Mouse (Mus musculus) large intestine, adult 2 months (tissue): ENCODE measurements around the gene Fam122a. TPM values are rescaled to one million over a fixed set of nuclear protein-coding genes. Genes with fewer than 3 reads are reported as not detected.
A peak's percentile ranks its signal among the peaks of the same experiment; 100 is the strongest.

Experiments
- DNase-seq: peaks from one replicate; pipeline ENCODE4 v3.0.0-alpha.2; 2012; ENCODE audit warnings: low read depth, low spot score
- WGBS: fragments of 180-500 bp; shearing (Covaris S2); methylation state at CpG from one replicate; pipeline ENCODE4 v1.1.7; 2018; 5-methylcytosine and 5-hydroxymethylcytosine counted together
- polyA plus RNA-seq: library from polyadenylated mRNA; depleted of rRNA; stranded (reverse); fragments of >200 nt; gene quantifications from 2 replicates; pipeline ENCODE4 v1.2.3, GENCODE M21; 2012; rRNA removed

Gene Fam122a
- 14.1 and 17.0 TPM in 2 replicates for polyA plus RNA-seq

DNA sequence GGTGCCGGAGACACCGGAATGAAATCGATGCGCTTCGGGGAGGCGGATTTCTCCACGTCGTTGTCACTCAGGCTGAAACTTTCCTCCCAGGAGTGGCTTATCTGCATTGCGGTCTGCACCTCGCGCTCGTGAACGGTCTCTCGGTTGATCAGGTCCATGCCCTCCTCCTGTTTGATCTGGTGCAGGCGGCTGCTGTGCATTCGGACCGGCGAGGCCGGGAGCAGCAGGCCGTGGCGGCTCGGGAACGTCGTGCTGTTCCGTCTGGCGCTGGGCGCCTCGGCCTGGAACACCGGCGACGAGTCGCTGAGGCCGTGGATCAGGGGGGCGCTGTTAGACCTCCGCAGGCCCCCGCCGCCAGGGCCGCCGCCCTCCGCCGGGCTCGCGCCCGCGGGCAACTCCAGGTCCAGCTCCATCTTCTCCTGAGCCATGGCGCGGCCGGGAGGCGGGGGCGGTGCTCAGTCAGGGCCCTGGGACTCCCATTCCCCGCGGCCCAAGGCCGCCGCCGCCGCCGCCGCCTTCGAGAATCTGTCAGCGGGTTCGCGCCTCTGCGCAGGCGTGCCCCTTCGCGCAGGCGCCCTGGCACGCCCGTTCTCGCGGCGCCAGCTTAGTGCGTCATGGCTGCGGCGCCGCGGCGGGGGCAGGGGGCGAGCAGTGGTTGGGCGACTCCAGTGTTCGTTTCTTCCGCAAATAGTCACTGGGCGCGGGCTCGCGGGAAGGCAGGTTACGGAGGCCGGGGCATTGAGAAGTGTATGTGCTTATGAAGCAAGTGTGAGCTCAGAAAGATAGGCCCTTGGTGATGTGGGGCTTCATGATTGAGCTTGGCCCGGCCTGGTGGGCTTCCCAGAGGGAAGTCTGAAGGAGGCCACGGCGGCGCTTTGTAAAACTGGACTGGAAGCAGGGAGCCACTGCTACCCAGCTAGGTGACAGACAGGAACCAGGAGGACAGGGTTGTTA is at the start of gene Fam122a:
Gene Fam122a, minus strand, starts transcription at position 428 of the 954 bp plus-strand sequence.
- DNase-seq: no peak
- WGBS: under 1% methylated on average over 87 of the region's 92 CpGs

DNA sequence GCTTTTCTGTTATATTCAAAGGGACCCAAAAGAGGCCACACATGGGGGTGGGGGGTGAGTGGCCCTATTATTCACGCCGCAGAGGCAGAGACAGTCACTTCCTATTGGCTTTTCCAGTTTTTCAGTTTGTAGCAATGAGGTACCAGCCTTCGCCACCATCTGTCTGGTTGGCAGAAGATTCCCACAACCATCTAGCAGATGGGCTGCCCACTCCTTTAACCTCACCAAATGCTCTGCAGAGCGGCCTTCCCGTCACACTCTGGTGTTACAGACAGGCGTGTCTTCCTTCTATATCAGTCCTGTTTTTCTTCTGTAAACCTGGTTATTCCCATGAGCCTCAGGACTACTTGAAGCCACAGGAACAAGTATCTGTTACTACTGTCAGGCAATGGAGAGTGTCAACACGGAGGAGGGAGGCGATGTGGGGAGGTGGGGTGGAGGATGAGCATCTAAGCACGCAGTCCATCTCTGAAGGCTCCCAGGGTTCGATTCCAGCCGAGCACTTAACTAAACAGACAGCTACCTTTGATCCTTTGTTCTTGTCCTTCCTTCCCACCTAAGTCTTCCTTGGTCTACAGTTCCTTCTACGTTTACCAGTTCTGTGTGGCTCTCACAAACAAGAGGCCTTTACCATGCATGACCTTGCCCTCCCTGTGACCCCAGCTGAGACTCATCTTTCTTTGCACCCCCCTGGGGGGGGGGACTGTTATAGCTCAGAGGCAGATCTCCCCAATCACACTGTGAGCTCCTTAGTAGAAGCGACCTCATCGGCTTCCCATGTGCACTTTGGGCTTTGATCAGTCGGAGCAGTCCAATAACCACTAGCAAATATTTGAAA is 46.5 kb upstream of the Fam122a start:
- 48% methylated on average over 15 of the region's 15 CpGs for WGBS
- no peak for DNase-seq

GRCm38 (mm10) chr19:24521997-24522396 is 44.8 kb upstream of the Fam122a start:
- WGBS: 37% methylated on average over 7 of the region's 7 CpGs
- DNase-seq: no peak

DNA sequence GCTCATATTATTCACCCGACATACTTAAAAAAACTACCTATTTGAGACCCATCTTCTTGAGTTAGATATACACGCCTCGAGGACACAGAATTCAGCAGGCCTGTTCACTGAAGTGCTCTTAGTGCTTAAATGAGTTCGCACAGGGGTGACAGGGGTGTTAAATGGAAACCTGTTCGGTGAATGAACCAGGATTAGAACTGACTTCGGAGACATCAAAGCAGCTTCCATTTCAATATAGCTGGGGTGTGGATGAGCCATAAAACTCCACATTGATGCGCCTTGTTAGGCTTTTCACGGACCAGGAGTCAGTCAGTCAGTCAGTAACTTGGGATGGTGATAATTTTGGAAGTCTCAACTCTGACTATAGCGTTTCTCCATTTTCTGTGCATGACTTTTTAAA is 44.0 kb upstream of the Fam122a start:
- no peak for DNase-seq
- WGBS: 29% methylated on average over 9 of the region's 9 CpGs

DNA sequence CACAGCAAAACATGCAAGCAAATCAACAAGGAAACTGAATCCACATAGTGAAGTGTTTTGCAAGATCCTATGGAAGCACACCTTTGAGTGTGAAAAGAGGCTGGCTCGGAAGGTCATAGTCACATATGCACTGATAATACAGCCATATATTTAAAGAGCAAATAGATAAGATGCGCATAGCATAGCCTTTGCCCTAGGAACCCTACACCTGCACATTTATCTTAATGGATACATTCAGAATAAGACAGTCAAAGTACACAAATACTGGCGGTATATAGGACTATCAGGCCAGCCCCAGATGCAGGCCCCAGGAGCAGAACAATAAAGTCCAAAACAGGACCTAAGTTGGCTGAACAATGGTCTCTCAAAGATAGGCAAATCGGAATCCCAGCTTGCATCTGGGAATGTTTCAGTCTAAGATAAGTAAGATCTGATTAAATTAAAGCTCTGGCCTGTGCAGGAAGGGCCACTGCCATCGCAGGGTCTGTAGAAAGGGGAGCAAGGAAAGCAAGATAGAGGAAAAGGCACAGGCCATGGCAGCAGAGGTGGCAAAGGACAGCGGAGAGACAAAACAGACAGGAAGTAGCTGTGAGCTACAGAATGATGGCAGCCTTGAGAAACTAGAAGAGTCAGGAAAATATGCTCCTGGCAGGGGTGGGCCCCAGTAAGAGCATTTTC is 42.7 kb upstream of the Fam122a start:
- 54% methylated on average over 6 of the region's 6 CpGs for WGBS
- DNase-seq: no peak

GRCm38 (mm10) chr19:24518384-24518783 is 41.2 kb upstream of the Fam122a start:
- DNase-seq: no peak

DNA sequence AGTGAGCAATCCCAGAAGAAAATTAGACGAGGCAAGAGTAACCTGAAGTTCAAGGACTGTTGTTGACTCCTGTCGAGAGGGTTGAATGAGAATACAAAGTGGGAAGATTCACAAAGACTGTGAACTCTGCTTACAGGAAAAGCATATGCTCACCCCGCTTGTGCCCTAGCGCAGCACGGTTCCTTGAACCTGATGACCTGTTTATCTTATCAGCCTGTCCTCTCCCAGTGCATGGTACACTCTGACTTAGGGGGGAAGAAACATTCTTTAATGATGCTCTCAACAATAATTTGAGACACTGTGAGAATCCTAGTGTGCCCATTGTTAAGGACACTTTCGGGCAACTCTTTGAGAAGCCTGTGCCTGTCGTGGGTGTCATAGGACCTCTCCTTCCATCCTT is 39.9 kb upstream of the Fam122a start:
- DNase-seq: no peak
- 49% methylated on average over 7 of the region's 7 CpGs for WGBS

GRCm38 (mm10) chr19:24515941-24516340 is 38.8 kb upstream of the Fam122a start:
- 49% methylated on average over 3 of the region's 3 CpGs for WGBS
- DNase-seq: no peak

GRCm38 (mm10) chr19:24514661-24515642 is 37.8 kb upstream of the Fam122a start:
- WGBS: 39% methylated on average over 15 of the region's 15 CpGs
- DNase-seq: peak; percentile 92

DNA sequence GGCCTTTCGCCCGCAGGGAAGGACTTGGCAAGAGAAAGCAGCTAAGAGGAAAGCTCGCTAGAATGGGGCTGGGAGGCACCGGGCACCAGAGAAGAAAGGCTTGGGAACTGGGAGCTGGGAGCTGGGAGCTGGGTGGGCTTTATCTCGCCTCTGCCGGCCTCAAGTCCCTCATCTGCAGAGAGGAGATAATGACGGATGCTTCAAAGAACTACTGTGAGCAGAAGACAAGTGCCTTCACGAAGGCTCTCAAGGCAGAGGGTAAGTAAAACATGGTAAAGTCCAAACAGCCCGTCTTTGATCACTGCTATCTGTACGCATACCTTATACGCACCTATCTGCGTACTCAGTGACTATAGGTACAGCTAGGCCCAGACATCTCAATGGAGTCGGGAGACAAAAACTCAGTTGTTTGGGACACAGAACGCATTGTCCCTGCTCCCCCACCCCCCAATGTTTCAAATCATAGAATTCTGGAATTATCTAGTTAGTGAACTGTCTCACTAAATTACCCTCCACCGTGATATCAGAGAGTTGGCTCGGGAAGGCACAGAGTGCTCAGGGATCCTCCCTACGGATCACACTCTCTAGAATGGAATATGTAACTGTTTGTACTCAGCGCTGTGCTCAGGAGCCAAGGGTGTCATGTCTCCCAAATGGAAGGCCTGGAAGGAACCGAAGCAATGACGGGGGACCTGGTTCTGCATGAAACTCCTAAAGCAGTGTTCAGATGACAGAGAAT is 36.1 kb upstream of the Fam122a start:
- 43% methylated on average over 20 of the region's 20 CpGs for WGBS
- no peak for DNase-seq

- DNase-seq: no peak
- 91% methylated on average over 7 of the region's 7 CpGs for WGBS
These were observed 34.8 kb upstream of the Fam122a start for GRCm38 (mm10) chr19:24511939-24512338.

DNA sequence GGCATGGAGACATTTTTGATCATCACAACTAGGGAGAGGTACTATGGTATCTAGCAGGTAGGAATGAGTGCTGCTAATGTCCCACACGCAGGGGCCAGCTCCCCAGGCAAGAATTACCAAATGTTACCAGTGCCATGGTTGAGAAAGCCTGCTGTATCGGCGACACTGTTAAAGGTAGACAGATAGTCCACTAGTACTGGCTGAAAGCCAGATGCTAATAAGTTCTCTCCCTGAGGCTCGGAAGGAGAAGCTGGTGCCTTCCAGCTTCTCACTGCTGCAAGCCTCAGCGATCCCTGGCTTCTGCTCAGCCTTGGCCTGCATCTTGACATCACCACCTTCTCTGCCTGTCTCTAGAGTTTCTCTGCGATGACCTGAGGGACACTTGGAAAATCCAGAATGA is 32.2 kb upstream of the Fam122a start:
- 56% methylated on average over 6 of the region's 6 CpGs for WGBS
- no peak for DNase-seq

GRCm38 (mm10) chr19:24508087-24508767 is 31.1 kb upstream of the Fam122a start:
- 52% methylated on average over 13 of the region's 13 CpGs for WGBS
- DNase-seq: no peak

GRCm38 (mm10) chr19:24502736-24503421 is 25.7 kb upstream of the Fam122a start:
- 83% methylated on average over 10 of the region's 10 CpGs for WGBS
- no peak for DNase-seq

DNA sequence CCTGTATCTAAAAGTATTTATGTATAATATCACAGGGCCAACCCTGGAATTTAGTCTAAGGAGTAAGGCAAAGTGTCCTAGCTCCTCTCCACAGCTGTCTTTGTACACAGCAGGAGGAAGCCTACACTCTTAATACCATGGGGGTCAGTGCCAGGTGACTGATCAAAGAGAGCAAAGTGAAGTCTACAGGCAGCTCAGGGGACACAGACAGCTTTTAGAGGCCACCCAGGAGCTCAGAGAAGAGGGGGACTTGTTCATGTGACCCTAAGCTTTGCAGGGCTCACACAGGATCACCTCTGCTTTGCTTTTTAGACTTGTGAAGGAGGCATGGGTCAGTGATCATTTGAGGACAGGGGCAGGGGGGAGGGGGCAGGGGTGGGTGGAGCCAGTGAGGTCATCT is 24.4 kb upstream of the Fam122a start:
- no peak for DNase-seq

DNA sequence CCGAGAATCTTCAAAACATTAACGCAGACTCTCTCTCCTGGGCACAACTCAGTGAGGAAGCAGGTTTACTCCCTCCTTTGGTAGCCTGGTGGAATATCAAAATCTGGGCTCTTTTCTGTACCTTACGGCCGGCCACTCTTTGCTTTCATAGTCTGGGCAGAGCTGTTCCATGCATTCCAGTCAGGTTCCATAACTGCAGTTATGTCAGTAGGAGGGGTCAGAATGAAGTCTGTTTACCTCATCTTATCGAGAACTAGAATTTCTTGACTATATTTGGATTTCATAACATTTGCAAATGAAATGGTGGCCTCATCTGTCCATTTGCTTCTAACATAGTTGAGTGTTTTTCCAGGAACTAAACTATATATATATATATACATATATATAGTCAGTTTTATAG is 23.3 kb upstream of the Fam122a start:
- WGBS: 58% methylated on average over 5 of the region's 5 CpGs
- DNase-seq: no peak

DNA sequence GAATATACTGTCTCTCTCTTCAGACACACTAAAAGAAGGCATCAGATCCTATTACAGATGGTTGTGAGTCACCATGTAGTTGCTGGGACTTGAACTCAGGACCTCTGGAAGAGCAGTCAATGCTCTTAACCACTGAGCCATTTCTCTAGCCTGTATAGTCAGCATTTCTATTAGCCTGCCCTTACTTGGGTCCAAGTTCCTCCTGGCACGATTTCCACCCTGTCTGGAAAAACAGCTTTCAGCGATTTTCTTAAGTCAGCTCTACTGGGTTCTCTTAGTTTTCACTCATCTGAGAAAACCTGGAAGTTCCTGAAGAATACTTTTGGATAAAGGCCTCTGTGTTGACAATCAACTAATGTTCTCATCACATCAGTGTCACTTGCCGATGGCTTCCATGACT is 22.1 kb upstream of the Fam122a start:
- no peak for DNase-seq
- 59% methylated on average over 3 of the region's 3 CpGs for WGBS
